Mouse (Mus musculus): ENCODE measurements around the gene Hspe1. TPM values are rescaled to one million over a fixed set of nuclear protein-coding genes. Genes with fewer than 3 reads are reported as not detected.
"Not testable (repeated sequence)": the region's sequence is repeated elsewhere in the genome, so short reads cannot be mapped to it uniquely, and the experiment has no call there.

Hspe1 gene
- polyA plus RNA-seq, 1 experiment from 2014 or later: 329 TPM

DNA sequence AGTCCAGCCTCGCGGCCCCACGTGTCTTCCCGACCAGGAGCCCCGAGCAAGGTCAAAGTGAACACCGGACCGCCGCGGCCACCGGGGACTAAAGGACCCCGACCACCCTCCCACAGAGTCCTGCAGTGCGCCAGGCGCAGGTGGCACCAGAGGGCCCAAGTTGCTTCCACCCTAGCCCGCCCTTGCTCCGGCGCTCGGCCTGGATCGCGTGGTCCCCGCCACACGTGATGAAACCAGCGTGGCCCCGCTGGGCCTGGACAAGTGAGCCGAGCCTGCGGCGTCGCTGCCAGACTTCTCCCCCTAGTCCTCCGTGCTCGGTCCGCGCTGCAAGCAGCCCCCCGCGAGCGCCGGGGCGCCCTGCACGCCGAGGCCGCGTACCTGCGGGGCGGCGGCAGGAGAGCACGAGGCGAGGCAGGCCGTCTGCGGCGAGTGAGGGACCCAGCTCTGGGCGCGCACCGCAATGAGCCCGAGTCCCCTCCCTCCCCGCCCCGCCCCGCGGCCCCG is 479 bp upstream of the Hspe1 start:
- peak overlapping the region; percentile 86 for H3K27ac ChIP-seq
- H3K9ac ChIP-seq: peak overlapping the region; percentile 93
- peak; percentile 65 for ATAC-seq (ENCODE audit: low FRiP score, low read depth)
- H3K36me3 ChIP-seq: peaks cover 37% of the 10 kb centered on the region
- H3K9me3 ChIP-seq: no peaks in the 10 kb centered on the region
- H3K27me3 ChIP-seq (replicated peaks): no peaks in the 10 kb centered on the region
- peak overlapping the region; percentile 84 for H3K4me2 ChIP-seq (replicated peaks)
- peaks cover 24% of the 10 kb centered on the region for H3K4me1 ChIP-seq
- WGBS: under 1% methylated on average over 53 of the region's 57 CpGs
- H3K4me3 ChIP-seq: peak overlapping the region; percentile 89

DNA sequence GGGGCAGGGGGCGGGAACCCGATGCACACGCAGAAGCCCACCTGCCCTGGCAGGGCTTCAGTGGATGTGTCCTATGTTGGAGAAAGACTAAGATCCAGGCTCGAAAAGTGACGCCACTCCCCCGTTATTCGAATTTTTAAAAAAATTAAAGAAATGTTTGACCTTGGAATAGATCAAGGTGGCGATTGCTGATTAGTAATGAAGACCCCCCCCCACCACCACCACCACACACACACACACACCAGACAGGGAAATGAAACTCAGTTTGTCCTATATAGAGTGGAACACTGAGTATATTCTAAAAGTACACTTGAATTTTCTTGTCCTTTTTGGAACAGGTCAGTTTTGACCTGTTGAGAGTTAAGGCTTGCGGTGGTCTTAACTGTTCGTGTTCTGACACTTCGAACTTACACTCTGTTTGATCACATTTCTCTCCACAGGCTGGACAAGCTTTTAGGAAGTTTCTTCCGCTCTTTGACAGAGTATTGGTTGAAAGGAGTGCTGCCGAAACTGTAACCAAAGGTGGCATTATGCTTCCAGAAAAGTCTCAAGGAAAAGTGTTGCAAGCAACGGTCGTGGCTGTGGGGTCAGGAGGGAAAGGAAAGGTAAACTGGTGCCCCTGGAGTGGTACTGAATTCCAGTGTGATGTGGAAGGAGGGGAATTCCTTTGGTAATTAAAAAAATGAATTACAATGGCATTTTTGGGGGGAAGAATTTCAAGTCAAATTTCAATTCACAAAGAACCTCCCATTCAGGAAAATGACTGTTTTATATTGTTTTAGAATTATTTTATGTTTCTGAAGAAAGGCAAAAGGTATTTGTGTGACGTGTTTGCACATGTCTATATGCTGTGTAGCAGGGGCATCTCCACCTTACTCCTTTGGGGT is 922 bp downstream of the Hspe1 start:
- Histone ChIP-seq H3K4me3 (peak overlapping the region; percentile 89), H3K9ac (peak overlapping the region; percentile 93), H3K27me3 (replicated peaks) (no peaks in the 10 kb centered on the region), H3K27ac (peak overlapping the region; percentile 86), H3K36me3 (peaks cover 26% of the 10 kb centered on the region), H3K9me3 (no peaks in the 10 kb centered on the region), H3K4me2 (replicated peaks) (peak overlapping the region; percentile 84), H3K4me1 (peaks cover 24% of the 10 kb centered on the region)
- WGBS: 8% methylated on average over 16 of the region's 16 CpGs
- peak; percentile 2; the same call in 1 of the 2 replicates for ATAC-seq (ENCODE audit: low FRiP score, low read depth)

DNA sequence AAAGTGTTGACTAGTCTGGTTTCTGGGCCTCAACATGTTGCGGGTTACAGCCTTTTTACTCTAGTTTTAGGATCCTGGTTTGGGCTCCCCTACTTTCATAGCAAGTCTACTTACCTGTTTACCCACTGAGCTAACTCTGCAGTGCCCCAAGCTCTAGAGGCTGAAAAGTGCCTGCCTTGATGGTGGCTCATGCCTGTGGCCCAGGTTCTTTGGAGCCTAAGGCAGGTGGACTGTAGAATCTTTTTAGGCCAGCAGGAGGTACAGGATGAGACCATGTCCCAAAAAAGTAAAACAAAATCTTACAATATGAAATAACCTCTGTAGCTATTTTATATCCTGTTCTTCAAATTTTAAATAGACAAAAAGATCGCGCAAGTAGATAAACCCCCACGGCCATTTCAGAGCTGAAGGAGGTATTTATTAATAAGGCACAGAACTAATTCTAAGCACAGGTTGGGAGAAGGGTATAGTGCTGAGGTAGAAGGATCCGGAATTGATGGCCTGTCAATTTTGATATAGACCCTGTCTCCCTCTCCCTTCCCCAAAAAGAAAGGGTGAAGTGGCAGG is 1.6 kb downstream of the Hspe1 start:
- Histone ChIP-seq H3K27me3 (replicated peaks) (no peaks in the 10 kb centered on the region), H3K4me3 (no peak overlapping the region), H3K4me1 (peaks cover 24% of the 10 kb centered on the region), H3K9ac (no peak overlapping the region), H3K27ac (no peak overlapping the region), H3K36me3 (peaks cover 22% of the 10 kb centered on the region; the same call in 1 of the 2 replicates), H3K4me2 (replicated peaks) (peak overlapping the region; percentile 84), H3K9me3 (no peaks in the 10 kb centered on the region)
- no peak for ATAC-seq (ENCODE audit: low FRiP score, low read depth)
- 91% methylated on average over 5 of the region's 5 CpGs for WGBS

DNA sequence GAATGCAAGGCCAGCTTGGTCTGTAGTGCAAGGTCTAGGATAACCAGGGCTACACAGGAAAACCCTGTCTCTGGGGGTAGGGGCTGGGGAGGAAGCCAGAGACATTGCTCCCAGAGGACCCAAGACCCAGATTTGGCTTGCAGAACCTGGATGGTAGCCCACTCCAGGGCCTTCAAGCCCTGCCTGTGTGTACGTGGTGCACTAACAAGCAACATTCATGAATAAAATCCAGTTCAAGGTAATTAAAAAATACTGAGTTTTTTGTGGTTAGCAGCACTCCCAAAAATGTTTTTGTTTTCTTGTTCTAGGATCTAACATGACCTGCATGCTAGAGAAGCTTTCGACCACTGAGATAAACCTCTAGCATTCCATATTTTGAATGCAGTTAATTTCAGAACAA is 4.1 kb downstream of the Hspe1 start:
- H3K9me3 ChIP-seq: no peaks in the 10 kb centered on the region
- 92% methylated on average over 2 of the region's 2 CpGs for WGBS
- no peak overlapping the region for H3K4me3 ChIP-seq
- H3K27me3 ChIP-seq (replicated peaks): no peaks in the 10 kb centered on the region
- no peak for ATAC-seq (ENCODE audit: low FRiP score, low read depth)
- H3K36me3 ChIP-seq: peaks cover 14% of the 10 kb centered on the region; the same call in 1 of the 2 replicates
- H3K27ac ChIP-seq: no peak overlapping the region
- no peak overlapping the region for H3K9ac ChIP-seq
- peaks cover 11% of the 10 kb centered on the region for H3K4me1 ChIP-seq
- H3K4me2 ChIP-seq (replicated peaks): no peak overlapping the region

DNA sequence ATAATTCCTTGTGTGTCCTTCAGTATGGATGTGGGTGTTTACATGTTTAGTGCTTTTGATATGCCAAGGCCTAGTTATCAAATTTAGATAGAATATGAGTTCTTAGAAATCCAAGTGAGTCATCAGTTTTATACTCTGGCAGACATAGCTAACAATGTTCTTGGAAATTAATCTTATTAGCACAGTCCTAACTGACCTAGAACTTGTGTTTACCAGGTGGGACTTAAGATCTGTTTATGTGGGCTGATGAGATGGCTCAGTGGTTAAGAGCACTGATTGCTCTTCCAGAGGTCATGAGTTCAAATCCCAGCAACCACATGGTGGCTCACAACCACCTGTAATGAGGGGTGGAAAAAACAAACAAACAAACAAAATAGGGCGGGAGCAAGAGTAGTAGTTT is 4.5 kb downstream of the Hspe1 start:
- no peaks in the 10 kb centered on the region for H3K9me3 ChIP-seq
- no peak overlapping the region for H3K9ac ChIP-seq
- H3K4me3 ChIP-seq: no peak overlapping the region
- no peak overlapping the region for H3K27ac ChIP-seq
- ATAC-seq (ENCODE audit: low FRiP score, low read depth): no peak
- WGBS: 74% methylated on average over 1 of the region's 1 CpGs
- no peak overlapping the region for H3K4me2 ChIP-seq (replicated peaks)
- H3K27me3 ChIP-seq (replicated peaks): no peaks in the 10 kb centered on the region
- peaks cover 14% of the 10 kb centered on the region; the same call in 1 of the 2 replicates for H3K36me3 ChIP-seq
- H3K4me1 ChIP-seq: peaks cover 11% of the 10 kb centered on the region

DNA sequence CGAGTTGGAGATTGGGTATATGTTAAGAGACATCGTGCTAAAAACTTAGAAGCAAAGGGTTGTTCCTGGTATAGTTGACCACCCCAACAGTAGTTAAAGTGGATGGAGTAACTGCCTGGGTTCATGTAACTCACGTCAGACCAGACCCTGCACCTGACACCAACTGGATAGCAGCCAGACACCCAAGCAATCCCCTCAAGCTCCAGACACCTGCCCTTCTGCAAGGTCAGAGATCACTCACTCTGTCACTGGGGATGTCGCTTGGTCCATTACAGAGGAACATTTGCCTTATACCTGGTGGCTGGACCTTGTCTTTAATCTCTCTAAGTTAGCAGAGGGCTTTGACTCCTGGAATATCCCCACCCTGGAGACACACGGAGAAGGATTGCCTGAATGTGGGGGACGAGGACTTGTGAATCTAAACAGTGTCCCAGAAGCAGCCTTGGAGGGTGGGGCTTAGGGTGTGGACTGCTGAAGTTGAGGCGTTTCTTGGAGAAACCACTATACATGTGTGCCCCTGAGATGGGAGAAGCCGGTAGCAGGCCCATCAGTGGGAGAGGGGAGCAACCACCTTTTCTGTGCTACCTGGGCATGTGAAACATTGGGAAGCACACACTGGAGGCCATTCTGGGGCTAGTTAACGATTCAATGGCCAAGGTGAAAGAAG is 19.1 kb downstream of the Hspe1 start:
- WGBS: 88% methylated on average over 9 of the region's 9 CpGs
- Histone ChIP-seq H3K4me2 (replicated peaks) (no peak overlapping the region), H3K4me1 (no peaks in the 10 kb centered on the region), H3K9ac (no peak overlapping the region), H3K27me3 (replicated peaks) (no peaks in the 10 kb centered on the region), H3K36me3 (no peaks in the 10 kb centered on the region), H3K4me3 (no peak overlapping the region), H3K9me3 (no peaks in the 10 kb centered on the region), H3K27ac (no peak overlapping the region)
- ATAC-seq (ENCODE audit: low FRiP score, low read depth): no peak

DNA sequence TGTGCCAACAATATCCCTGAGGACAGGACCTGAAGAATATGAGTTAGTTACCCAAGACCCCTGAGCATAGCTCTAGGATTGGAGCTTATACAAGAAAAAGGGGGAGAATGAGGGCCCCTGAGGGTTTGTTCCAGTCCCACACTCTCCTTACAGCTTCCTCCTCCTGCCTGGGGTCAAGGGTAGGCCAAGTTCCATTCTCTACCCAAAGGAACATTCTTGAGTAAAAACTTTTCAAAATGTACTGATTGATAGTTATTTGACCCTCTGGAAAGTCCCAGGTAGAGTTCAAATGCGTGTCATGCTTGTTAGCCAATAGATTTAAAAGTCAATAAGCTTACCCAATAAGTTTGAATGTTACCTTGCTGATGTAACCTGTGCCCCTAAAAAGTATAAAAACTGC is 19.7 kb downstream of the Hspe1 start:
- Histone ChIP-seq H3K4me3 (no peak overlapping the region), H3K36me3 (no peaks in the 10 kb centered on the region), H3K4me2 (replicated peaks) (no peak overlapping the region), H3K4me1 (no peaks in the 10 kb centered on the region), H3K27ac (no peak overlapping the region), H3K27me3 (replicated peaks) (no peaks in the 10 kb centered on the region), H3K9ac (no peak overlapping the region), H3K9me3 (no peaks in the 10 kb centered on the region)
- WGBS: 86% methylated on average over 1 of the region's 1 CpGs
- no peak for ATAC-seq (ENCODE audit: low FRiP score, low read depth)

DNA sequence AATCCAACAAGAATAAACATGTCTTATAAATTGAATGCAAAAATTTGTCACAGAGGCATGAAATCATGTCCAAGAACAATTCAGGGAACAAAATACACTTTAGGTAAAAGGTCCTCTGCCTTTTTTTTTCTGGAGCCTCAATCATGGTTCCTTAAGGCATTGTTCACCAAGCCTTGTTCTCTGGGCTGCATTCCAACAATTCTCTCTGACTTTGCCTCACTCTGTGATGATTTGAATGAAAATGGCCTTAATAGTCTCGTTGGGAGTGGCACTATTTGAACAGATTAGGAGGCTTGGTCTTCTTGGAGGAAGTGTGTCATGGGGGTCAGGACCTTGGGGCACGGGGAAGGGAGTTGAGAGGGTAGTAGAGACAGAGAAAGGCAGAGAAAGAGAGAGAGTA is 20.5 kb downstream of the Hspe1 start:
- Histone ChIP-seq H3K36me3 (no peaks in the 10 kb centered on the region), H3K9me3 (no peaks in the 10 kb centered on the region), H3K27ac (no peak overlapping the region), H3K4me3 (no peak overlapping the region), H3K27me3 (replicated peaks) (no peaks in the 10 kb centered on the region), H3K4me2 (replicated peaks) (no peak overlapping the region), H3K9ac (no peak overlapping the region), H3K4me1 (no peaks in the 10 kb centered on the region)
- ATAC-seq (ENCODE audit: low FRiP score, low read depth): no peak
- 41% methylated on average over 2 of the region's 2 CpGs for WGBS

DNA sequence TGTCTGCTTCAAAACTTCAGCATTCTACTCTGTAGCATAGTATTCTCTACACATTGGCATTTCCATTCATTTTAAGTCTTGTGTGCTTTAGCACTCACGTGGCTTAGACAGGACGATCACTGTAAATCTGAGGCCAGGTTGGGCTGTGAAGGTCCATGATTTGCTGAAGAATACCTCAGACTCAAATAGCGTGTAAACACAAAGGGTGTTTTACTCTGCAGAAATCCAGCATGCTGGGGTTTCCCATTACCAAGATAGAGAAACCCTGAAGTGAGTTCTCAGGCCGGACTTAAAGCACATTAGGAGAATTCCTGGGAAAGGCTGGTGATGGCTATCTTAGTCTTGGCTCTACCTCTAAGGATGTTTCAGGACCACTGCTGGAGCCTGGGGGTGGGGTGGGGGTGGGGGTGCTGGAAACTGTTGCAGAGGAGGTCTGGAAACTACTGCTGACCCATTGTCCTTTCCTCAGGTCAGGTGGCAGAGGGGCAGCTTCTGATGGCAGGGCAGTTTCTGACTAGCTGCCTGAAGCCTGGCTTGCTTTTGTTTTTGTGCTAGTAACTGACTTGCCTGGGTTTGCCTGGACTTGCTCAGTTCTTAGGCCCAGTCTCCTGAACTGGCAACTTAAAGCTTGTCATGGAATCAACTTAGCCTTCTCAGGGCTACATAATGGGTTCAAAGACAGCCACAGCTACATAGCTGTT is 21.3 kb downstream of the Hspe1 start:
- no peak overlapping the region for H3K4me2 ChIP-seq (replicated peaks)
- WGBS: 92% methylated on average over 4 of the region's 4 CpGs
- no peaks in the 10 kb centered on the region for H3K27me3 ChIP-seq (replicated peaks)
- no peaks in the 10 kb centered on the region for H3K9me3 ChIP-seq
- no peak overlapping the region for H3K27ac ChIP-seq
- H3K4me3 ChIP-seq: no peak overlapping the region
- H3K9ac ChIP-seq: no peak overlapping the region
- ATAC-seq (ENCODE audit: low FRiP score, low read depth): no peak
- no peaks in the 10 kb centered on the region for H3K36me3 ChIP-seq
- no peaks in the 10 kb centered on the region for H3K4me1 ChIP-seq

DNA sequence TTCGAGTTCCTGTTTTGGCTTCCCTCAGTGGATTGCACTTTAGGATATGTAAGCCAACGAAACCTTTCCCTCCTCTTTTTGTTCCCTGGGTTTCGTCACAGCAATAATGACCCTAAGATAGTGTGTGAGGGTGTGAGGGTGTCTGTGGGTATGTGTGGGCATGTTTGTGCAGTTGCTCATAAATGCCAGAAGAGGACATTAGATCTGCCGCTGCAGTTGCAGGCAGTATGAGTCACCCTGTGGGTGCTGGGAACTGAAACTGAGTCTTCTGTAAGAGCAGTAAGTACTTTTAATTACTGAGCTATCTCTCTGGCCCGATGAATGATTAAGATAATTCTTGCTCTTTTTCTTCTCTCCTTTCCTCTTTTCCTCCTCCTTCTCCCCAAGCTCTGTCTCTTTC is 35.1 kb downstream of the Hspe1 start:
- no peak overlapping the region for H3K4me2 ChIP-seq (replicated peaks)
- 89% methylated on average over 5 of the region's 5 CpGs for WGBS
- no peak for ATAC-seq (ENCODE audit: low FRiP score, low read depth)
- no peak overlapping the region for H3K4me3 ChIP-seq
- H3K4me1 ChIP-seq: no peaks in the 10 kb centered on the region
- no peak overlapping the region for H3K9ac ChIP-seq
- H3K27me3 ChIP-seq (replicated peaks): no peaks in the 10 kb centered on the region
- H3K36me3 ChIP-seq: no peaks in the 10 kb centered on the region
- H3K9me3 ChIP-seq: no peaks in the 10 kb centered on the region
- H3K27ac ChIP-seq: no peak overlapping the region

DNA sequence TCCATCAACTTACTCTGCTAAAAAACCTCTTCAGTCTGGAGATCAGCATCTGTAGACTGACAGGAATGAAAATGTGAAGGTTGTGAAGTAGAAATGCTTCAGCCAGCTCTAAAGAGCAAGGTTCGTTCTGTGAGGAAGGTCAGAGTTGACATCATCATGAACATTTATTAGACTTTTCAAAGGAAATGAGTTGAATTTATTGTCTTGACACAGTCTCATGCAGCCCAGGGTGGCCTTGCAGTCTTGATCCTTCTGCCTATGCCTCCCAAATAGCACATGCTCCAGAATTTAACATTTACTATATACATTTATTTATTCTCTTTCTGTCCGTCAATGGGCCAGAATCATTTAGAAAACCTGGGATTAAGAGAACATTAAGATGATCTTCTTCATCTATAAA is 35.6 kb downstream of the Hspe1 start:
- Histone ChIP-seq H3K27me3 (replicated peaks) (no peaks in the 10 kb centered on the region), H3K9me3 (no peaks in the 10 kb centered on the region)
- no peak for ATAC-seq (ENCODE audit: low FRiP score, low read depth)

DNA sequence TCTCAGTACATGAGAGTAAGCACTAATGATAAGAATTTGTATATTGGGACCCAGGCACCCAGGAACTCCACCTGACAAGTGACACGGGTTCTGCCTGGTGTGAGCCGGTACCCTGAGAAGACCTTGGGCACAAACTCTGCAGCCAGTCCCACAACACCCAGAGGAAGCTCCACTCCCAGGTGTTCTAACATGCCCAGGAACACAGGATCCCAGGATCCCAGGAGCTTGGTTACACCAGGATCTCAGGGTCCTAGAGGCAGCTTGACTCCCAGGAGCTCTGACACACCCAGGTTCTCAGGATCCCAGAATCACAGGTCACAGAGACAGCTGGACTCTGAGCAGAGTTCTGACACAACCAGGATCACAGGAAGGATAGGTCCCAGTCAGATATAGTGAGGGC is 36.2 kb downstream of the Hspe1 start:
- H3K4me3 ChIP-seq; H3K36me3 ChIP-seq; ATAC-seq (ENCODE audit: low FRiP score, low read depth); H3K9me3 ChIP-seq; H3K4me2 ChIP-seq (replicated peaks); H3K27me3 ChIP-seq (replicated peaks); H3K27ac ChIP-seq; H3K4me1 ChIP-seq; H3K9ac ChIP-seq: not testable (repeated sequence)
- WGBS: 99% methylated on average over 2 of the region's 2 CpGs

More for the DNA sequence above, 35.6 kb downstream of the Hspe1 start:
- H3K36me3 ChIP-seq: no peaks in the 10 kb centered on the region
- 92% methylated on average over 2 of the region's 2 CpGs for WGBS
- no peak overlapping the region for H3K4me2 ChIP-seq (replicated peaks)
- H3K27ac ChIP-seq: no peak overlapping the region
- no peak overlapping the region for H3K4me3 ChIP-seq
- H3K9ac ChIP-seq: no peak overlapping the region
- no peaks in the 10 kb centered on the region for H3K4me1 ChIP-seq

Measured in neural tube, embryonic 12.5 days (tissue).